Mouse (Mus musculus): ENCODE results near the gene Cat.

Cat gene

DNA sequence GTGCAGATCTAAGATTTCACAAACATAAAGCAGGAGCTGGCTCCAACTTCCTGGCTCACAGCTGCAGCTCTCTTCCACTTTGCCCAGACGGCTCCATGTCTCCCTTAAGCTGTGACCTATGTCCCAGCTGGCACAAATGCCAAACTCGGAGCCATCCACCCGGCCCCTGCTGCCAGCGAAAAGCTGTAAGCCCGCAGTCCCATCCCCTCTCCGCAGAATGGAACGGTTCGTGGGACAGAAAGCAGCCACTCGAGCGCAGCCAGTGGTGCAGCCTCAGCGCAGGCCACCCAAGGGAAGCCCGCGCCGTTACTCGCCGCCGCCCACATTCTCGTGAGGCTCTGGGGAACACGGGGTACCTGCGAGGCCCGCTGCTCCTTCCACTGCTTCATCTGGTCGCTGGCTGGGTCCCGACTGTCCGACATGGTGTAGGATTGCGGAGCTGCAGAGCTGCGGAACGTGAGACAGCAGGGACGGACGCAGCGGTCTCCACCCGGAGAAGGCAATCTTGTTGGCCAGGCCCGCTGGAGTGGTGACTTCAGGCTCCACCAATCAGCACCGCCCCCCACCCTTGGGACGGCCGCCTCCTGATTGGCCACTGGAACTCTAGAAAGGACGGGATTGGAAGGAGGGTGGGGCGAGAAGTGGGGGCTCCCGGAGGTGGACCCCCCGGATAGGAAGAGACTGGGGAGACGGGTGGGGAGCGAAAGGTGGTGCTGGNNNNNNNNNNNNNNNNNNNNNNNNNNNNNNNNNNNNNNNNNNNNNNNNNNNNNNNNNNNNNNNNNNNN, at the start of gene Cat:
Cat (minus strand) TSS at position 544 of the 785 bp plus-strand sequence.
- peak; percentile 90 to 94 for DNase-seq (ENCODE audit: low spot score in 2 of 2)

DNA sequence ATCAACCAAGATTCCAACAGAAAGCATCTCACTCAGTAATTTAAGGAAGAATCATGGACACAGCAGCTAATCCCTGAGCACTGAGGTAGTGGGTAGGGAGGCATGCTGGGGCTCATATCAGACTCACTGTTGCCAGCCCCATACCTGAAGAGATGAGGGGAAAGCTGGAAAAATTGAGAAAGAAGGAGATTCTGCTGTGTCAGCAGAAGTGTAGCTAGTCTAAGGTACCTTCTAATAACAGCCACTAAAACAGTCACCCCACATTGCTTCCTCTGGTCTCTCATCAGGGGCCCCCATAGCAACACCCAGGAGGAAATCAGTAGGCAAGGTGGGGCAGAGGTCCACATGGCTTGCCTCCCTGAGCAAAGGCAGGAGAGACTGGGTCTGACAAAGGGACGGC, 40.6 kb upstream of the Cat start:
- DNase-seq (ENCODE audit: low spot score in 2 of 2) = no peak

DNA sequence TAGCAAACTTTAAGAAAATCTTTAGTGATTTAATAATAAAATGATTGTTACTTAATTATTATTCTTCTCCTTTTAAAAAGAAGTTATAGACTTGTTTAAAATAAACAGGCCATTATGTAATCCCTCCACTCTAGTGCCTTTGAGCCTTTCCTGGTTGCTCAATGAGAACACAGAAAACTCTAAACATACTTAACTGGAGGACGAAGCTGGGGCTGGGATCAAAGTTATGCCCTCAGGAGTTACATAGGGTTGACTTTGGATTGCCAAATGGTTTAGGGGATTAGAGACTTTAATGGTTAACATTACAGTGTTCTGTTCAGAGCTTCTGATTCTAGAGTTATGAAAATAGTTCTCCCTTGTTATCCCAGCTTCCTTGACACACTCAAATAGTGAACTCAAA, 31.5 kb upstream of the Cat start:
- no peak for DNase-seq (ENCODE audit: low spot score in 2 of 2)

DNA sequence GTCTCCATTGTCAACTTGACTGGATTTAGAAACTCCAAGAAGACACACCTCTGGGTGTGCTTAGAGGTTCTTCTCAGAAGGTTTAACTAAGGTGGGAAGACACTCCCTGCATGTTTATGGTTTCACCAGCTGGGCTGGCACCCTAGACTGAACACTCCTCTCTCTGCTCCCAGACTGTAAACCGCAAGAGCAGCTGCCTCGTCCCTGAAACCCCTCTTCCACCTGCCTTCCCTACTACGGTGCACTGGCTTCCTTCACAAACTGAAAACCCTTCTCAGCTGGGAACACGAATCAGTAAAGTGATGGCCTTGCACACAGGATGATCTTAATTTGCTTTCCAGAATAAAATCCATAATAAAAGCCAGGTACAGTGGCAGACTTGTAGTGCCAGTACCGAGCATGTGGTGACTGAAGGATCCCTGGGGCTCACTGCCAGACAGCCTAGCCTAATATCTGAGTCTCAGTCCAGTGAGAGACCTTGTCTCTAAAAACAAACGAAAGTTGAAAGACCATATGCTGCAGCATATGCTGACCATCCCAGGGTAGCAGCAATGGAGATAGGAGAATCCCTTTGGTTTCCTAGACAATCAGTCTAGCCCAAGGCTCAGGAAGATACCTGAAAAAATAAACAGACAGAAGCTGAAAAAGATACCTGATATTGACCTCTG, 30.7 kb upstream of the Cat start:
- peak in 1 of 2 experiments; percentile 2 for DNase-seq (ENCODE audit: low spot score in 2 of 2)

DNA sequence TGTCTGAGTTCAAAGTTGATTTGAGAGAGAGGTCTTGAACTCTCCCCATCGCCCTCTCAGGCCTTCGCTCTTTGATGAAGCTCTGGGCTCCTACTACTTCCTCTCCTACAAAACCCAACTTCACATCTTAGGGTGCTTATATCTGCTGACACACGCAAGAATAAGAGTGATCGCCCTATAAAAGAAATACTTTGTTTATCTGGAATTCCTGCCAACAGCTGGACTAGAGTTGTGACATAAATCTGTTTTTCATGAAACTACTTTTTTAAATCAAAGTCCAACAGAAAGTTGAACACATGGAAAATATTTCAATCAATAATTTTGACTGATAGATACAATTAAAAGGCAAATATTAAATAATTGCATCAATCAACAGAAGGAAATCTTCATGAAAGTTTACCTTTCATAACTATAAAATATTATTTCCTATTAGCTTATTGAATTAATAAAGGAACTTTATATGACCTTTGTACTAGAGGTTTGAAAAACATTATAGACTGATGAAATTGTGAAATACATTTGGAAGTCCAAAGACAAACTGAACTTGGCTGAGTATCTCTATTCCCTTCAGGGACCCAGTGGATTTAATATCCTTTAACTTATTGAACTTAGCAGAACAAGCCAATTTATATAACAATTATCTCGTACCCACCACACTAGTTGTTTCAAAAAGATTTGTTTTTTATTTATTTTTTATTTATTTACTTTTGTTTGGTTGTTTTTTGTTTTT, 27.3 kb upstream of the Cat start:
- DNase-seq (ENCODE audit: low spot score in 2 of 2) = no peak

DNA sequence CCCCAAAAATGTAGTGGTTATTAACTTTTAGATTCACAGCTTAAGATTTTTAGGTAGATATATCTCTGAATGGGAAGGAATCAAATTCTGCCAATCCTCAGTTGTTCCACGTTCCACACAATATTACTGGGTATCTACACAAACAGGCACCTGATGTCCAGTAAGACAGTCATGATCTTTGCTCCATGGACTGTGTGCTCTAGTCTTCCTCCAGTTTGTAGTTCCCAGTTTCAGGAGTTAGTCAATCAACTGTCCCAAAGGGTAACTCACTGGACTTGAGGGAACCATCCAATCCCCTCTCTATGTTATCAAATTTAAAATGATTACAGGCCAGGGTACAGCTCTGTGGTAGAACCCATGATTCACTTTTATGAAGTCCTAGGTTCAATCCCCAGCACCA, 26.7 kb upstream of the Cat start:
- DNase-seq (ENCODE audit: low spot score in 2 of 2) = no peak

DNA sequence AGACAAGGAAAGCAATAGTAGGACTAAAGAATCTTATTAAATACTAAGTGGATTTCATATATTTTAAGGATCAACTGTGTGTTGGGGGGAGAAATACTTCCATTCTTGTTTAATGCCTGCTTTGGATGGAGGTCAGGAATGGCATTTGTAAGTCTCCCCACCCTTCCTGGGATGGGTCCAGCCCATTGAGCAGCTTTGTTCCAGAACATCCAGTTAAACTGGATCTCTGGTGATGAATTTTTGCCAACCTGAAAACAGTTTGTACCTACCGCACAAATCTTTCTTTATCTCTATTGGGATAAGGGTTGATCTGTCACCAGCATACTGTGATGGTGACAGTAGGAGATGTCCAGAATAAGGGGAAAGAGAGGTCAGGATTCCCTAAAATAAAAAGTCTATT, 26.1 kb upstream of the Cat start:
- no peak for DNase-seq (ENCODE audit: low spot score in 2 of 2)

DNA sequence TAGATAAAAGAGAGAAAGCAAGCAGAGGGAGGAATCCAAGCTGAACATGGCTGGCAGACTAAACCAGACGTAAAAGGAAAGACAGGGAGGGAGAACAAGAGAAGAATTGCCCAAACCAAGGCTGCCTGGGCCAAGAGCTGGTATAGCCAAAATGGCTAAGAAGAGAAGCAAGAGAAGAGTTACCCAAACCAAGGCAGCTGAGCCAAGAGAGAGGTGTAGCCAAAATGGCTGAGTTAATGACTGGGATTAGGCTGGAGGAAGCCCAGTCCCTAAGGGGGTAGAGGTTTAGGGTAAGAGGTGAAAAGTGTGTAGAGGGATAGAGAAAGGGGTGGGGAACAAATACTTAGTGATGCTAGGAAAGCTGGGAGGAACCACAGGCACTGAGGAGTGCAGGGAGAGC, 22.7 kb upstream of the Cat start:
- DNase-seq (ENCODE audit: low spot score in 2 of 2) = no peak

DNA sequence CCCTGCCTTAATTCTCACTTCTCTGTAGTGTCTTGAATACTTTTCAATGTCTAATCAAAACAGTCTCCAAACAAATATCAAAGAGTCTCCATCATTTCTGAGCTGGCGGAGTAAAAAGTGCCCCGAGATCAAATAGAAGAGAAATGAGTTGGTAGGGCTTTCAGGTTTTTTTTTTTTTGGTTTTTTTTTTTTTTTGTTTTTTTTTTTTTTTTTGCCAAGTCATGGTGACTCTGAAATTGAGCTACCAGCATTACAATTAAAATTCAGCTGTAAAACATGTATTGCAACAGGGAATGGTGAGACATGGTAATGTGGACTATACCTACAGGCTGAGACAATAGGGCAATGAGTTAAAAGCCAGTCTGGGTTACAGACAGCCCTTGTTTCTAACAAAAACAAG, 21.0 kb upstream of the Cat start:
- DNase-seq (ENCODE audit: low spot score in 2 of 2) = no peak

DNA sequence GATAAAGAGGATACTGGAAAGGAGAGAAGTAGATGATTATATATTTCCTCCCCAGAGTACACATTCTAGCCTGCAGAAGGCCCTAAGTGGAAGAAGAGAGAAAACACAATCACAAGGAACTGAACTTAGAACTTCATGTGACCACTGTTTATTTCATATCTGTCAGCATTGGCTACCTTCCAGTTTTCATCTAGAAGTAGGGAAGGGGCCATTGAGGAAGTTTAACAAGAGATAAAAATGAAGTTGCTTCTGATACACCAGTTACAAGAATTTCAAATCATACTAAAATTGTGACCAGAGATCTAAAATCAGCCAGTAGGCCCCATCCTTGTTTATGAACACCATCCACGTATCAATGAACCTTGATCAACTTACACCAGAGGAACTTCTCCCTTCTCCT, 19.5 kb upstream of the Cat start:
- no peak for DNase-seq (ENCODE audit: low spot score in 2 of 2)

DNA sequence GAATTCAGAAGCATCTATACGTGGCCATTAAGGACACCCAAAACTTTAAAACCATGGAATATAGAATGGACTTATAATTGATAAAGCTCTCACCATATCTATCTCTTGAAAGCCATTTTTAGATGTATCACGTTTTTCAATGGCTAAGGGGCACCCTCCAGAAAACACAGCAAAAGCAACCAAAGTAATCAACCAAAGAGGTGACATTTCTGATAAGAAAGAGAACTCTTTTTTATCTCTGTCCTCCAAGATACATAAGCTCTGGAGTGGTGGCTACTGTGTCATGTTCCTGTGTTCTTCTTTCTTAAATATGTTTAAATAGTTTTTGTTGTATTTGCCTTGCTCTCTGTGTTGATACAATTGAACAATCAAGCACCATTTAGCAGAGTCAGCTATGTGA, 15.8 kb upstream of the Cat start:
- DNase-seq (ENCODE audit: low spot score in 2 of 2) = no peak

DNA sequence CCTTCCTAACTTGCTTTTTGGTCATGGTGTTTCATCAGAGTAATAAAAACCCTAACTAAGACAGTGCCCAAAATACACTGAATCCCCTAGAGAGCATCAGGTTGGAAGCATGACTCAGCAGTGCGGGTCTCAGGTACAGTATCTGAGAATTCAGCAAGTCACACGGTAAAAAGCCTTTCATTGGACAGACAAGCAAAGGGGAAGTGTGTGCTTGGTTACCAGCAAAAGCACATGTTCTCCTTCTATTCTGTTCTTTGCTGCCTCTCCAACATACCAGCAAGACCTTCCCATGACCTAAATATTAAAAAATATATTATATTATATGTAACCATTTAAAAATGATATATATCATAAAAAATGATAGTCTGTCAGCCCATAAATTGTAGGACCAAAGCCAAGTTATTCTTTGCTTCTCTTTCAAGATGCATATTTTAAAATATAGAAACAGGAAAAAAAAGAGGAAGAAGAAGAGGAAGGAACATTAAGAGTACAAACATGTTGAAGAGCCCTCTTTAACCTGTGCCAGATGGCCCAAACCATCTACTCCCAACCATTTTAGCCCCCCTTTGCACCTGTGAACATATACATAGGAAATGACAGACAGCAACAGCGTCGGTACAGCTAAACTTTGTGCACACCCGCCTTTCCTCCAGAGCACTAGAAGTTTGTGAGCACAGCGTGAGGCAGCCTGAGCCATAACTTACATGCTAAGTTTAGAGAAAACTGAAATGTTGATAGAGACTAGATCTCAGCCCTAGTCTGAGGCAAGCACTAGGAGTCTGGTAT, 10.9 kb upstream of the Cat start:
- DNase-seq (ENCODE audit: low spot score in 2 of 2) = no peak

DNA sequence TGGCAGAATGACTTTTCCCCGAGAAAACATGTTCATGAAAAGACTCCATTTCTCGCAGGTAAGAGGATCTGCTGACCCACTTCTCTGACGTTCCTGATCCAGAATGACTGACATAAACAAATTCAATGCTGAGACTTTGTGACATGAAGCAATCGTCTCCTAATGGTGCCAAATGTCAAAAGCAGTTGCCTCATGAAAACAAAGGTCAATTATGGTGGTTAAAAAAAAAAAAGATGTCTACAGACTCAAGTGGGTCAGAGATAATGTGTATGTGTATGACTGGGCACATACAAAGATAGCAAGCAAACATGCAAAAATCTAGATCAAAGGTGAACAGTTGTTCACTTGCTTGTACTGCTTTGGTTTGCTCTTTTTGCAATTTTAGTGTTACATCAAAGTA, 8.9 kb upstream of the Cat start:
- no peak for DNase-seq (ENCODE audit: low spot score in 2 of 2)

DNA sequence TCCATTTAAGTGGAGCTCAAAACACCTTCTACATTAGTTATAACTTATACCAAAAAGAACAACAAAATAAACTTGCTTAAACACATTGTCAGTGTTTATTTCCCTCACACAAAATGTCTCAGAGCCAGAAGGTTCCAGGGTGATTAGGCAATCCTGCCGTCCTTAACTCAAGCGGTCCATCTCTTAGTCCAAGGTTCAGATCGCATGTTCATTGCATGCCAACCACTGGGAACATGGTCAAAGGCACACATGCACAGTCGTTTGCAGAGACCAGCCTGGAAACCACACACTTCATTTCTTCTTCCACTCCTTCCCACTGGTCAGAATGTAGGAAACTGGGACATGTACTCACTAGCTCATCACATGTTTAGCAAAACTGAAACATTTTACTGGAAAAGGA, 7.6 kb upstream of the Cat start:
- no peak for DNase-seq (ENCODE audit: low spot score in 2 of 2)

DNA sequence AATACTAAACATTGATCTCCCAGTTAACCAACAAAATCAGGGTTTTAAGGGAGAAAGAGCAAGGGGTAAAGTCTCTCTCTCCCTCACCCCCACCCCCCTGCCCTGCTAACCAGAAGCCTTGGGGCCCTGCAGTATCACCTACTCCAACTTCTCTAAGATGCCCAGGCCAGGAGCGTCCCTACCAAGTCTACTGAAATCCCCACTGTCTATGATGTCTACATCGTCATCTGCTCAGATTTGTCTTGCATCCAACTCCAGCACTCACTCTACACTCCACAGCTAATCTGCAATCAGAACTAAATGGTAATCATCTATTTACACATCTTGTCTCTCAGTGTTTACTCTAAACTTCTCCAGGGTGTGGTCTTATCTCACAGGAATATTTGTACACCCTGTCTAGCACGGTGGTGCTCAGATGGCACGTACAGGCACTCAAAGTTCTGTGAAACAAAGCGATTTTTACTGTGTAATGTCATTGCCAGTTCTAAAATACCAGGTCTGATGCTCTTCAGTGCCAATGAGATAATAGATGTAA, 907 bp downstream of the Cat start:
- DNase-seq (ENCODE audit: low spot score in 2 of 2) = no peak

DNA sequence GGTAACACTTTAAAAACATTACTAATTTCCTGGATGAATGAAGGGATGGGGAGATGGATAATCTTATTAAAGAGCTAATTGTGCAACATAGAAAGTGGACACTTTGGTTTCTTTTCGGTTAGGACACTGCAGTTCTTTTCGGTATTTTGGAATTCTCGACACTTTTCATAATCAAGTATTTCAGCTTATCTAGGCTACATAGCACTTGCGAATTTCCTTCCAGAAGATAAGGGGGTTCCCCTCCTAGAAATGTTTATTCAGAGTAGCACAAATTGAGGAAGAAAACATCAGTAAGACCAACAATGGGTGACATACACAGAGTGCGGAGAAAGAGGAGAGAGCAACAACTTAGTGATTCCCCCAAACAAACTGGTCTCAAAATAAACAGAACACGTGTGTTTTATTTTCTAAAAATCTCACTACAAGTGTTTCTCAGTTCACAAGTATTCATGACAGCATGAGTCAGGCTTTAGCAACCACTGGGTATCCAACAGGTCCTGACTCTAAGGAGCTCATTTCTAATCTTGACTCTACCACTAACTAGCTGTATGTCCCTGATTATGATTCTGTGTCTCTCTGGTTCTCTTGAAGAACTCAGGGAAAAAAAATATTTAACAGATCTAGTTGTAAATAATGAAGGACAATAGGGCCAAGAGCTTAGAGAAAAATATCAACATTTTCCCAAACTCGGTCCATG, 1.5 kb downstream of the Cat start:
- DNase-seq (ENCODE audit: low spot score in 2 of 2) = no peak

DNA sequence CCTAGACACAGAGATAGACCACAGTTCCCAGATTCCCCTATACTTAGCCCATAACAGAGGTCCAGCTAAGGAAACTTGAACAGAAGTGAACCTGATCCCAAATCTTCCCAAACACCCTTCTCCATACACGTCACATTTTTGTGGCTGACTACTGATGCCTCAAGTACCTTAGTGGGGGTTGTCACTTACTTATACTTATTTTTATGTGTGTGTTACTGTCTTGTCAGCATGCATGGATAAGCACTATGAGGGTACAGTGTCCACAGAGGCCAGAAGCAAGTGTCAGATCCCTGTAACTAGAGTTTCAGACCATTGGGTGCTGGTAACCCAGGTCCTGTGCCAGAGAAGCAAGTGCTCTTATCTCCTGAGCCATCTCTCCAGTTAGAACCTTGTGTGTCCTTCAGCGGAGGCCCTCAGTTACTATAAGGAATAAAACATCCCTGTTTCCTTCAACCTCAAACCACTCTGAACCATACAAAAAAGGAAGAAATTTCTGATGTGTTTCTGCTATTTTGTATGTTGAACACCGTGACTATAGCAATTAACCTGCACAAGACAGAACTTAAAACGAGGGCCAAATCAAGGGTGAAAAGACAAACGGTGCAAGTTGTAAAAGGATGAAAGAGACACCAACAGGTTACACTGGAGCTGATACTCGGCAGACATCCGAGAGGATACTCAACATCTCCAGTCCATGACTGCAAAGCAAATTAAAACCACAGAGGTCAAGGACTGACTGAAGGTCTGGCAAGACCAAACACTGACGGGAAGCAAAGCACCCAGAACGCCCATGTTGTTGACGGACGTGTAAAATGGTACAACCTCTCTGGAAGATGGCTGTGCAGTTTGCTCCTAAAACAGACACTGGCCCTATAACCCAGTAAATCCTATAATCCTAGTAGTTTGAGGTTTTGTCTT, 3.4 kb downstream of the Cat start:
- DNase-seq (ENCODE audit: low spot score in 2 of 2) = no peak

DNA sequence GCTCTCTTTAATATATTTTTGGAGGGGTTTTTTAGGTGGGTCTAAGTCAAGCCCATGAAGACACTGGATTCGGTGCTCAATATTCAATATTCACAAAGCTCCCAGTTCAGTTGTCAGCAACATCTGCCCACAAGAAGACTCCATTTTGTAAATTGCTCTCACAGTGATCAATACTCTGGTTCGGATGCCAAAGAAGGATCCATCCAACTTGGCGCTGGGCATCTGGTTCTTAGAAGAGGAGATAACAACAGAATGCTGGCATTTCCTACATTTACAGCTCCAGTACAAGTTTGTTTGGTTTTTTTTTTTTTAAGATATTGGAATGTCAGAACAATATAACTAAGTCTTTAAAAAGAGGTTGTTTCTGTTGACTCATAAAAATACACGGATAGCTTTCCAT, 4.1 kb downstream of the Cat start:
- DNase-seq (ENCODE audit: low spot score in 2 of 2) = no peak

DNA sequence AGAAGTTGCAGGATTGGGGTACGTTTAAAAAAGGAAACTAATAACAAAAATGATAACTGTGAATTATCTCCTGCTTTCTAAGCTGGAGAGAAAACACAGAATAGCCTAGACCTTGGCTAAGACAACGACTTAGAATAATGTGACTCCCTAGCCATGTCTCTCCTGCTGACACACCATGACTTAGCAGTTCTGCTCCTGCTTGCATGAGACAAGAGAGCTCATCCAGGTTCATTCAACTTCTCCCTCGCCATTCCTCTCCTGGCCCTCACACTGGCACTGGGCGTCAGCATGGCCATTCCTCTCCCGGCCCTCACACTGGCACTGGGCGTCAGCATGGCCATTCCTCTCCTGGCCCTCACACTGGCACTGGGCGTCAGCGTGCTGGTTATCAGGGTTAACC, 4.7 kb downstream of the Cat start:
- DNase-seq (ENCODE audit: low spot score in 2 of 2) = no peak

DNA sequence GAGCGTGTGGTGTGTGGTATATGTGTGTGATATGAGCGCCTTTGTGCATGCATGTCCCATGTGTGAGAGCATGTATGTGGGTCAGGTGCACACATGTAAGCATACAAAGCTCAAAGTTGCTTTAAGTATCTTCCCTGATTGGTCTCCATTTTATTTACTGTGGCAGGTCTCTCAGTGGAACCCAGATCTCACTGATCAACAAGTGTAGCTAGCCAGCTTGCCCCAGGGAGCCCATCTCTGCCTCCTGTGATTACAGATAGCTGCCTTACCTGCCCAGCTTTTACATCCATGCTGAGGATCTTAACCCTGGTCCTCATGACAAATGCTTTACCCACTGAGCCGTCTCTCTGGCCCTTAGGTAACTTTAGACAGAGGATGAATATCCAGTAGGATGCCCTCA, 6.6 kb downstream of the Cat start:
- DNase-seq (ENCODE audit: low spot score in 2 of 2) = no peak

Data from cerebellum, postnatal 4 days (tissue).